Mouse (Mus musculus): ENCODE results near the gene Jagn1. TPM values are rescaled to one million over a fixed set of nuclear protein-coding genes. Genes with fewer than 3 reads are reported as not detected.

The Jagn1 gene
- total RNA-seq (2014; fragmentation: Nextera tagmentation): 44.8 and 53.4 TPM in 2 replicates
- 29.4 and 50.3 TPM in 2 replicates for total RNA-seq (2017)

DNA sequence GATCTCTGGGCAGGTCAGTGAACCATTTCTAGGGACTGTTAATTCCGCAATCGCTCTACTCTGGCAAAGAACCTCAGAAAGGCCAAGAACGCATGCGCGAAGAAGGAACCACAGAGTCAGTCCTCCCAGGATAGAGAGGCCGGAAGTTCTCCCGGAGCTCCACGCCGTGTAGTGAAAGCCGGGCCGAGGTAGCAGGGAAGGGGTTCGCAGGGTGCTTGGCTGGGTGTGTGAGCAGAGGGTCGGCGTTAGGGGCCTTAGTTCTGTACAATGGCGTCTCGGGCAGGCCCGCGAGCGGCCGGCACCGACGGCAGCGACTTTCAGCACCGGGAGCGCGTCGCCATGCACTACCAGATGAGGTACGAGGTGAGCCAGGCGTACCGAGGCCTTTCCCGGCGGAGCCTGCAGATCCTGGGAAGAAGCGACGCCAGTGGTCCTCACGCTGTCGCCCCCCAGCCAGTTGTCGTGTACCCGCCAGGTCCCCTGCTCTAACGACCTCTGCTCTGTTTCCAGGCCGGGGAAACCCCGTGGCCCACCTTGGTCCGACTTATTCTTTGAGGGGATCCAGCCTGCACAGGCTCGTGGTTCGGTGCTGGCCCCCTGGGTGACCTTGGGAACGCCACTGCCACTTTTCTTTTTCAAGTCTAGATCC lies at the start of gene Jagn1:
Gene Jagn1 (plus strand): TSS at position 128 of the 649 bp plus-strand sequence.
- ATAC-seq (replicated peaks; ENCODE audit: low FRiP score, low TSS enrichment, poor library complexity, severe bottlenecking): peak; percentile 83

DNA sequence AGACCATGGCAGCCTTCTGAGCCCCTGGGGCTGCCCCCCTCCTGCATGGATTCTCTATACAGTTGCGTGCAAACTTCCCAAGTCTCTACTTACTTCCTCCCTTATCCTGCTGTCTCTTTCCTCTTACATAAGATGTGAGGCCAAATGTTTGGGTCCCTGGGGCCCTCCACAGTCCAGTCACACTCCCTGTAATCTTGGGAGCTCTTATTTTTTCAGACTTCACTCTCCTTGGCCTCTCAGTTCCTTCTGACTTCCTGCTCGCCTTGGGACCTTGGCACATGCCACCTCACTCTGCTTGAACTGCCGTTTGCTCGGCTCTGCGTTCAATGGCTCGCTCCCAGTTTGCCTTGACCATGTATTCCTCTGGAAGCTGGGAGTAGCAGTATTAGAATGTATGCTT lies 48.4 kb upstream of the Jagn1 start:
- no peak for ATAC-seq (replicated peaks; ENCODE audit: low FRiP score, low TSS enrichment, poor library complexity, severe bottlenecking)

DNA sequence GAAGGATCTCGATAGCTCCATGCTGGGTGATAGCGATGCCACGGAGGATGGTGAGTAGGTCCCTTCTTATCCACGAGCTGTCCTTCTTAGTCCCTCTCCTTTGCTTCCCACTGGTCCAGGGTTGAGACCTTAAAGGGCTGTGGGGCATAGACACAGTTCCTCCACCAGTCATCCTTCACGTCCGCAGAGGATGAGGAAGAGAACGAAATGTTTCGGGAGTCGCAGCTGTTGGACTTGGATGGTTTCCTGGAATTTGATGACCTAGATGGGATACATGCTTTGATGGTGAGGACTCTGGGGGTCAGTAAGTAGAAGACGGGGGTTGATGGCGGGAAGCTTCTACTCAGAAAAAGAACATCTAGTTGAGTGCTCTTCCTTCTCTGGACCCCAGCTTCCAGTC lies 47.6 kb upstream of the Jagn1 start:
- ATAC-seq (replicated peaks; ENCODE audit: low FRiP score, low TSS enrichment, poor library complexity, severe bottlenecking): no peak

DNA sequence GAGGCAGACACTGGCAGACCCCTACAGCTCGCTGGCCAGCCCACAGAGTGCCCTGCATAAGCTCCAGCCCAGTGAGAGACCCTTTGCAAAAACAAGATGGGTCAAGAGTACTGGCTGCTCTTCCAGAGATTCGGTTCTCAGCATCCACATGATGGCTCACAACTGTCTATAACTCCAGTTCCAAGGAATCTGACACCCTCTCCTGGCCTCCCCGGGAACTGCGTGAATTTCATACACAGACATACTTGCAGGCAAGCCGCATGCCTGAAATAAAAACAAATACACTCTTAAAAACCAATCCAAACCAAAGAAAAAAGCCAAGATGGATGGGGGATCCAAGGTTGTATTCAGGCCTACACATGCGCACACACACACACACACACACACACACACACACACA lies 46.9 kb upstream of the Jagn1 start:
- ATAC-seq (replicated peaks; ENCODE audit: low FRiP score, low TSS enrichment, poor library complexity, severe bottlenecking): no peak

DNA sequence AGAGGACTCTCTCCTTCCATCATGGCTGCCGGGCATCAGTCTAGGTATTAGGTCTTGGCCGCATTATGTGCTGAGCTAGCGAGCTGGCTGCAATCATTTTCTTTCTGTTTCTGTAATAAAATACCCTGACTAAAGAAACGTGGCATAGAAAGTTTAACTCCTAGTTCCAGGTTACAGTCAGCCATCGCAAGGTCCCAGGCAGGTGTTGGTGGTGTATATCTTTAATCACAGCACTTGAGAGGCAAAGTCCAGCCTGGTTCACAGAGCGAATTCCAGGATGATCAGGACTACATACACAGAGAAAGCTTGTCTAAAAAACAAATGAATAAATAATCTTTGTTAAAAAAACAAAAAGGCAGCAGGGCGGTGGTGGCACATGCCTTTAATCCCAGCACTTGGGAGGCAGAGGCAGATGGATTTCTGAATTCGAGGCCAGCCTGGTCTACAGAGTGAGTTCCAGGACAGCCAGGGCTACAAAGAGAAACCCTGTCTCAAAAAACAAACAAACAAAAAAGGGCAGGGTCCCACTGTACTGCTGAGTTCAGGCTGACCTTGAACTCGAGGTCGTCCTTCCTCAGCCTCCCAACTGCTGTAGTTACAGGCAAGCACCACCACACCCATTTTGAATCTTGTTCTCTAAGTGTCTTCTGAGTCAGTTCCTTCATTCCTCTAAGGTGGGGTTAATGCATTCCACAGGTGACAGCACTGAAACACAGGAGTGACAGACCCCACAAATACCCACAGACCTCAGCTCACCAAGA lies 45.9 kb upstream of the Jagn1 start:
- ATAC-seq (replicated peaks; ENCODE audit: low FRiP score, low TSS enrichment, poor library complexity, severe bottlenecking): no peak

DNA sequence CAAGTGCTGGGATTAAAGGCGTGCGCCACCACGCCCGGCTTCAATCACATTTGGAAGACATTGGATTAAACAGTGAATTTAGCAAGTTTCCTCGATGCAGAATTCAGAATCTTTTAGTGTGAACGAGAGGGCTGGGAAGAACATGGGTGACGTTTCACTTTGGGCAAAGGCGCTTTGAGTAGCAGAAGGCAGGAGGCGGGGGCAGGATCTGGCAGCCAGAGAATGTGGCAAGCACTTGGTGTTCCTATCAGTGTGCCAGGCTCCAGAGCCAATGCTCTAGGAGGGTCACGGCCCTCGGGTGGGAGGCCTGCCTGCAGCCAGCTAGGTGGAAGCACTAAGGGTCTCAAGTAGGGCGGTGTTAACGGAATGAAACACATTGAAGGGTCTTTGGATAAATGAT lies 40.3 kb upstream of the Jagn1 start:
- no peak for ATAC-seq (replicated peaks; ENCODE audit: low FRiP score, low TSS enrichment, poor library complexity, severe bottlenecking)

DNA sequence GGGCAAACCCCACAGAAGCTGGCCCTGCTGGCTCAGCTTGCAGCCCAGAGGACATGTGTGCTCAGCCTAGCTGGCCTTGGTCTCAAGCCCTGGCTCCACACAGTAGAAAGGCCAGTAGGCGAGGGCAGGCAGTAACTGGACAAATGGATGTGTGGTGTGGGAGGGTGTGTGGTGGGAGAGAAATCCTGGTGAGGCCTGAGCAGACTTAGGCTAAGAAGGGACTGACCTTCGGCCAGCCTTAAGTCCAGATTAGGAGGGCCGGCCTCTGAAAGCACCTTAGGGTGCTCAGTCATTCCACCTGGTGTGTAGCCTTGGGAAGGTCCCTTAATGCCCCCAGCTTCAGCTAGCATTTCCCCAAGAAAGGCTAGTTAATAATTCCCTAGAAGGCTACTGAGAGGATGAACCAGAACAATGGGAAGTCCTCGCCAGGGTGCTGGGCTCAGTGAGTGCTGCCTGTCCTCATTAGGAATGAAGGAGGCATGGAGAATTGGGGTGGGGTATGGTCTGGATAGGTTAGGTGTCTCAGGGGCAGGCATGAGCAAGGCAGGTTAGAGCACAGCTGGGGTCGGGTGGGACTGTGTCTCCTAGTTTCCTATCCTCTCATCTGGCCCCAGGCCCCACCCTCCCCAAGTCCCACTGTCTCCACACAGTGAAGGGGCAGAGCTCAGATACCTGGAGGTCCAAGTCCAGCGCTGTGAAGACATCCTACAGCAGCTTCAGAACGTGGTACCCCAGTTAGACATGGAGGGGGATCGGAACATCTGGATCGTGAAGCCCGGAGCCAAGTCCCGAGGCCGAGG lies 37.5 kb upstream of the Jagn1 start:
- ATAC-seq (replicated peaks; ENCODE audit: low FRiP score, low TSS enrichment, poor library complexity, severe bottlenecking): no peak

DNA sequence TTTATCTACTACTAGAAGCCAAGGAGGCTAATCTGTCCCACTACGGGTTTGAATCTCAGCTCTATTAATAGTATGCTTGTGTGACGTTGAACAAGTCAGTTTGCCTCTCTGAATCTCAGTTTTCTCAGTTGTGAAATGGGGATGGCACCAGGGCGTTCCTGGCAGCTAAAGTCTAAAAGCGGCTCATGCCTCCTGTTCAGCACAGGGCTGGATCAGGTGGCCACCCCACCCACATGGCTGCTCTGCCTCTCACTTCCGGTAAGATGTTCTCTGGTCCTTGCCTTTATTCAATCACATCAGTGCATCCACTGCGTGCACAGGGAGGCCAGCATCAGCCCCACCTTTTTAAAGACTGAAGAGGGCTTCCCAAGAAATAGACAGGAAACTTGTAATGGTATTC lies 36.9 kb upstream of the Jagn1 start:
- no peak for ATAC-seq (replicated peaks; ENCODE audit: low FRiP score, low TSS enrichment, poor library complexity, severe bottlenecking)

DNA sequence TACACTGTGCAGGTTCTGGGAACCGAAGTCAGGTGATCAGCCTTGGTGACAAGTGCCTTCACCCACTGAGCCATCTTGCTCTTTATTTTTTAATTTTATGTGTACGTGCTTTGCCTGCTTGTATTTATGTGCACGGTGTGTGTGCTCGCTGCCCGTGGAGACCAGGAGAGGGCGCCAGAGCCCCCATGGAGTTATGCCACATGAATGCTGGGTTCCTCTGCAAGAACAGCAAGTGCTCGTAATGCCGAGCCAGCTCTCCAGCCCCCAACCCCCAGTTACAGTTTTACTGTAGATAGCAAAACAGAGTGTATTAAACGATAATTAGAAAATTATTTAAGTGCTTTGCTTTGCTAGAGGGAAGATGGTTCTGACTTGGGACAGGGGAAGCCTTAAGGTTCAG lies 35.7 kb upstream of the Jagn1 start:
- ATAC-seq (replicated peaks; ENCODE audit: low FRiP score, low TSS enrichment, poor library complexity, severe bottlenecking): 0 out of 2 replicates have a peak, but pooled peaks have one; percentile 20

DNA sequence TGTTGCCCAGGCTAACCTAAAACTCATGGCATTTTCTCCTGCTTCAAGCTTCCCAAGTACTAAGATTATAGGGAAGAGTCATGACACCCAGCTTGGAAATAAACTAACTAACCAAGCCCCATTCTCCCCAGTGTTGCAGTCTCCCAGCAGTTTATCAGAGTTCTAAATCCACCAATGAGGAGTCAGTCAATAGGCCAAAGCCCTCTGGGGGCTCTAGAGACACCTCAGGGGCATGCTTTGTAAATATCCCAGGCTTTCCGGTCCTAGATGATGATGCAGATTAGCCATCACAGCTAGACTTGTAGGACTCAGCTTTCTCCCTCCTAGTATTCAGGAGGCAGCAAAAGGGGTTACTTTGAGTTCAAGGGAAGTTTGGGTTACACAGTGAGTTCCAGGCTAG lies 32.4 kb upstream of the Jagn1 start:
- ATAC-seq (replicated peaks; ENCODE audit: low FRiP score, low TSS enrichment, poor library complexity, severe bottlenecking): no peak

DNA sequence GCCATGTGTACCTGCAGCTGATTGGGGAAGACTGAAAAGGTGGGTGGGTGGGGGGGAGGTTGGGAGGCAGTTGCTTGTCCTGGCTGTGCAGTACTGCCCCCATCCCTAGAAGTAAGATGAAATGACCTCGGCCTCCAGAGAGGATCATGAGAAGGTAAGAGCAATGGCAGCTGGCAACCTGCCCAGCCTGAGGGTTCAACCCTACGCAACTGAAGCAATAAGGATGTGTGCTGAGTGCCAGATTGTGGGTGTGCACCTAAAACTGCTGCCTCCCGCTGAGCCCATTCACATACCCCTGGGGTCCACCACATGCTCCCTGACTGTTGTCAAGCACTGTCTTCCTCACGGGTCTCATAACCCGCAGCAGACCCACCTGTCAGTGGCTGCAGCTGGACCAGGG lies 26.0 kb upstream of the Jagn1 start:
- ATAC-seq (replicated peaks; ENCODE audit: low FRiP score, low TSS enrichment, poor library complexity, severe bottlenecking): no peak

DNA sequence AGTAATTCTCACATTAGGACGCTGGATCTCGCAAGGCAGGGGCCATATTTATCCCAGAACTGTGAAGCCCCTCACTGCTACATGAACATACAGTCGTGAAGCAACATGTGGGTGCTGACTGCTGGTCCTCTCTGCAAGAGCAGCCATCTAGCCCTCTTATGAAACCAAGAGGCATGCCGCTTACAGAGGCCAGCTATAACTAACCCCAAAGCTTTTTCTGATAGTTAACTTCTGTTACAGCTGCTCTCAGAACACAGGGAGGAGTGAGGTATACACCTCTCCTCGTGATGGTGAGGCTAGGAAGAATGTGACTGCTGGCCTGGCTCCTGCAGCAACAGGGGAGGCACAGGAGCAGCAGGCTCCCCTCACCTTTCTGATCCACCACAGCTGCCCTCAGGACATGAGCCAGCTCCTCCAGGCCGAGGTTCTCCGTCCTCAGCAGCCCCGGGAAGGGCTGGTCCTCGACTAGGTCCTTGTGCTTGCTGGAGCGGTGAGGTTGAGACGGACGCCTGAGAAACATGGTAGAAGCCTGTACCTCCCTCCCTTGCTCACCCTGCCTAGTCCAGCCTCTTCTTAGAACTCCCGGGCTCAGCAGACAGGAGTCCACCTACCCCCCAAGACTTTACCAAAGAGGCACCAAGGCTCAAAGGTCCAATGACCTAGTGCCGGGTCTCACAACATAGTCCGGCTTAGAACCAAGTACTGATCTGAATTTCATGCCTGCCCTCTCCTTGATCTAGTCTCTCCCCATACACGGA lies 23.7 kb upstream of the Jagn1 start:
- ATAC-seq (replicated peaks; ENCODE audit: low FRiP score, low TSS enrichment, poor library complexity, severe bottlenecking): peak; percentile 43

DNA sequence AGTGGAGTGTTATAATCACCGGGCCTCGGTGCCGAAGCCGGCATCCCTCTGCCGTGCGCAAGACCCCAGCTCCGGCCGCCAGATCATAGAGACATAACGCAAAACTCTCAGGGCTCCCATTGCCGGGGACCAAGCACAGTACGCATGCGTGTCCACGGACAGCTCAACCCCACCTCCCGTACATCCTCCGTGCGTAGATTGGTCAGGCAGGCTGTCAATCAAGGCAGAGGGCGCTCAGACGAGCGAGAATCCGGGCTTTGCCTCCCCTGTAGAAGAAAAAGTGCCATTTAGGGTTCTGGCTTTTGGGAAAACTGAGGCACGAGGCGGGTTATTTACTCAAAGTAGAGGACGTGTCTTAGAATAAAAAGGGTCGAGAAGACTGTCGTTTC lies 23.2 kb upstream of the Jagn1 start, which contains the start of gene Rpusd3:
Gene Rpusd3 (minus strand): TSS at position 142 of the 389 bp plus-strand sequence.
- ATAC-seq (replicated peaks; ENCODE audit: low FRiP score, low TSS enrichment, poor library complexity, severe bottlenecking): peak; percentile 96

DNA sequence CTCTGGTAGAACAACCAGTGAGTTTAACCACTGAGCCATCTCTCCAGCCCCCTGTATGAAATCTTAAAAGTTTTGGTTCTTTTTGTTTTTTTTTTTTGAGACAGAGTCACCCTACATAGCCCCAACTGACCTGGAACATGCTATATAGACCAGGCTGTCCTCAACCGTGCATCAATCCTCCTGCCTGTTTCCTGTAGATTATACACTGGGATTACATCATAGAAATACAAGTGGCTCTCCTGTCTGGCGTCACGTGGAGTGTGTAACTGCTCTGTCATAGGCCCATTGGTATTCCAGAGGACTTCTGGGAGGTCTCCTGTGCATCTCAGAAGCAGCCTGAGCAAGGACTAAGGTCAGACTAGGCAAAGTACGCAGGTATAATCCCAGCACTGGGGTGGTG lies 19.4 kb upstream of the Jagn1 start:
- ATAC-seq (replicated peaks; ENCODE audit: low FRiP score, low TSS enrichment, poor library complexity, severe bottlenecking): no peak

DNA sequence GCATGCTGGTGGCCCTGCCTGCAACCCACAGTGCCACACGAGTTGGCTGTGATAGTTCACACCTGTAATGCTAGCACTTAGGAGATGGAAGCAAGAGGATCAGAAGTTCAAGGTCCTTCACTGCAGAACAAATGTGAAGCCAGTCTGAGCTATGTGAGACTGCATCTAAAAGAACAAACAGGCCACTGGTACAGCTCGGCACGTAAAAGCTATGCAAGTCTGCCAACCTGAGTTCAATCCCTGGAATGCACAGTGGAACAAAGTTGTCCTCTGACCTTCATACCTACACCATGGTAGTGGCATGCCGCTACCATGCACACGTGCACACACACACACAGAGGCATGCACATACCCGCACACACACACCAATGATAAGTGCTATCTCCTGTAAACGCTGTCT lies 18.2 kb upstream of the Jagn1 start:
- ATAC-seq (replicated peaks; ENCODE audit: low FRiP score, low TSS enrichment, poor library complexity, severe bottlenecking): no peak

DNA sequence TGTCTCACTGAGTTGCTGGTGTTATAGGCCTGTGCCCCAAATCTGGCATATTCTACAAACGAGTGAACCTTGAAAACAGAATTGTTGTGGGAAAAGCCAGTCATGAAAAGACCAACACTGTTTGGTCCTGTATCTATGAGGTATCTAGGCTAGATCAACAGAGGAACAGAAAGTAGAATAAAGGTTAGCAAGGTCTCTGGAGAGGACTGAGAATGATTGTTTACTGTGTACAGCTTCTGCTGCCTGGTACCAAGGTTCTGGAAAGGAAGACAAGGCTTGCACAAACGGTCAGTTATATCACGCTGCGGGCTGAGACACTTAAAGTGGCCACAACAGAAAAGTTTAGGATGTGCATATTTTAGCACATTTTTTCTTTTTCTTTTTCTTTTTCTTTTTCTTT lies 15.7 kb upstream of the Jagn1 start:
- ATAC-seq (replicated peaks; ENCODE audit: low FRiP score, low TSS enrichment, poor library complexity, severe bottlenecking): no peak

DNA sequence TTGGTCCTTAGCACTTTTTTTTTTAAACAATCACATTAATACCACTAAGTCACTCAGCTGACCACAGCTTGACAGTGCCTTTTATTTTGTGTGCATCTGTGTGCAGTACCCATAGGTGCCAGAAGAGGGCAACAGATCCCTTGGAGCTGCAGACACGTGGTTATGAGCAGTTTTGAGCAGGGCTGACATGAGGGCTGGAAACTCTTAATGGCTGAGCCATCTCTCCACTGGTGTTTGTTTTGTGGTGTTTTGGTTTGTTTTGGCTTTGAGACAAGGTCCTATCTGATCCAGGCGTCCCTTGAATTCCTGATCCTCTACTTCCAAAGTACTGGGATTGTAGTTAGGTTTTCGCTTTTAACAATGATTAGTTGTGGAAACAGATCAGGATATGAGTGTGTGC lies 15.0 kb upstream of the Jagn1 start:
- ATAC-seq (replicated peaks; ENCODE audit: low FRiP score, low TSS enrichment, poor library complexity, severe bottlenecking): peak; percentile 79

DNA sequence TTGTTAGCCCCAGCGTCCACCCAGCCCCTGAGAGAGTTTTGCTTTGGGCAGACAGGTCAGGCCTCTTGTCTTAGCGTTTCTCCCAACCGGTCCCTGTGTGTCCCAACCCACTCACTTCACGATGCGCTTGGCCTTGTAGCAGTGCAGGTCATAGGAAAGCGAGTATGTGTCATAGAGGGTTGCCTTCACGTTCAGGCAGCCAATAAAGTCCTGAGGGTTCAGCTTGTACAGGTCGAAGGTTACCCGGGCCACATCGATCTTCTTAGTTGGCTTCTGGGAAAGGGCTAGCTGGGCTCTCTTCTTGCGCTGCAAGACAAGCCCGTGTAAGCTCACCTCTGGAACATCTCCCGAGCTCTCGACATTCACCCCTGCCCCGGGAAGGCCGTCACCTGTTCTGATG lies 14.4 kb upstream of the Jagn1 start:
- ATAC-seq (replicated peaks; ENCODE audit: low FRiP score, low TSS enrichment, poor library complexity, severe bottlenecking): no peak

DNA sequence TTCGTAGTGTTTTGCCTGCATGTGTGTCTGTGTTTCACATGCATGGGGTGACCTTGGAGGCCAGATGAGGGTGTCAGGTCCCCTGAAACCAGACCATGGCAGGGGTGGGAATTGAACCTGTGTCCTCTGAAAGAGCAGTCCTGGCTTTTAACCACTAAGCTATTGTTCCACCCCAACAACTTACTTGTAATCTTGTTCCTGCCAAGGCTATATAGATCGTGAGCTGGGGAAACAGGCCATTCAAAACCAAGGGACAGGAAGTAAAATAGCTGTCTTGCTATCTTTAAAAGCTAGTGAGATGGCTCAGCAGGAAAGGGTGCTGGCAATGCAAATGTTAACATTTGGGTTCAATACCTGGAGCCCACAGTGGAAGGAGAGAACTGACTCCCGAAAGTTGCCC lies 12.4 kb upstream of the Jagn1 start:
- no peak for ATAC-seq (replicated peaks; ENCODE audit: low FRiP score, low TSS enrichment, poor library complexity, severe bottlenecking)

DNA sequence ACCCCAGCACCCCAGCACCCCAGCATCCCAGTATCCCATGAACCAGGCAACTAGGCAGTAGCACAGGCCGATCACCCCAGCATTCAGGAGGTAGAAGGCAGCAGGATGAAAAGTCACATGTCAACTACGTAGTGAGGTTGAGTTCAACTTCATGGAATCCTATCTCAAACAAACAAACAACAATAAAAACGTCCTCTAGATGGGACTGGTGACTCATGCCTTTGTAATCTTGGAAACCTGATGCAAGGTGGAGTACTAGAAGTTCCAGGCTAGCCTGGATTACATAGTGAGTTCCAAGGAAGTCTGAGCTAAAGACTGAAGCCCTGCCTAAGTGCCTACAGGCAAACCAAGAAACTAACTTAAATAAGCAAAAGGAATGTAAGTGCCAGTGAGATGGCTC lies 11.5 kb upstream of the Jagn1 start:
- ATAC-seq (replicated peaks; ENCODE audit: low FRiP score, low TSS enrichment, poor library complexity, severe bottlenecking): no peak

Data from megakaryocyte-erythroid progenitor cell, adult 5-6 weeks (primary cell).